ENCODE assay signal across 8 mouse cellular contexts in the genomic region with DNA sequence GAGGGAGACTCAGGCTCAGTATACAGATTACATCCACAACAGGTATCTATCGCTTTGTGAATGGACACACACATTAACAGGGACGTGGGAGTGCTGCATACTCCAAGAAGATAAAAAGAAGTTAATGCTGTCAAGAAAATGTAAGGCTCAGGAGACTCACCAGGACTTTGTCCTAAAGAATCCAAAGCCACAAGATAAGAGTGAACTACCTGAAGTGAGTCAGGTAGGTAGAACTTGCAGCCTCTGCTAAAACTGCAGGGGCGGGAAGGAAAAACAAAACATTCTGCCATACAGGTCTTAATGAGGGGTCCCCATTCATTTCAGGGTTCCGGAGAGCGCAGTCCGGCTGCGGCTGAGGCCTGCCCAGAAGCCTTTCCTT. TPM values are rescaled to one million over a fixed set of nuclear protein-coding genes. Genes with fewer than 3 reads are reported as not detected.
DNase-seq lines count a peak whose midpoint lies in the region; ATAC-seq and TF ChIP-seq lines count a peak whose summit lies in the region.

No protein-coding gene starts in this region.

- peaks cover 46% of the 10 kb centered on the region for H3K79me2 ChIP-seq in liver, adult 2 months (ENCODE audit: control insufficient read depth, insufficient read depth, low read length)

- TF ChIP-seq POLR2A in liver, adult 2 months (IDR thresholded peaks at IDR 0.05; ENCODE audit: extremely low read depth, insufficient read depth, low read length), result no peak

- H3K9ac ChIP-seq in liver, adult 2 months (ENCODE audit: low read depth, low read length), result peak overlapping the region; percentile 66
- peak overlapping the region; percentile 87 for H3K9ac ChIP-seq in embryonic facial prominence, embryonic 14.5 days (ENCODE audit: low read depth, low read length)
- peak overlapping the region; percentile 96 for H3K9ac ChIP-seq in intestine, embryonic 16.5 days (ENCODE audit: low read depth, low read length)
- H3K9ac ChIP-seq in neural tube, embryonic 13.5 days, result peak overlapping the region; percentile 88

- no peak for ATAC-seq in embryonic facial prominence, embryonic 14.5 days (ENCODE audit: low read depth)
- ATAC-seq in intestine, embryonic 16.5 days, result peak; percentile 11
- ATAC-seq in neural tube, embryonic 13.5 days (ENCODE audit: low read depth), result peak; percentile 4; the same call in 1 of the 2 replicates

- 10% methylated on average over 7 of the region's 7 CpGs for whole genome bisulfite sequencing in liver, adult 2 months
- WGBS in embryonic facial prominence, embryonic 14.5 days, result 9% methylated on average over 7 of the region's 7 CpGs
- WGBS in intestine, embryonic 16.5 days, result 5% methylated on average over 7 of the region's 7 CpGs
- WGBS in neural tube, embryonic 13.5 days, result 10% methylated on average over 7 of the region's 7 CpGs

- peaks cover 33% of the 10 kb centered on the region for H3K4me1 ChIP-seq in liver, adult 2 months (ENCODE audit: control insufficient read depth, insufficient read depth, low read length)
- H3K4me1 ChIP-seq in embryonic facial prominence, embryonic 14.5 days (ENCODE audit: control insufficient read depth, insufficient read depth, low read length), result peaks cover 26% of the 10 kb centered on the region
- H3K4me1 ChIP-seq in intestine, embryonic 16.5 days (ENCODE audit: control insufficient read depth, insufficient read depth, low read length), result peaks cover 37% of the 10 kb centered on the region
- H3K4me1 ChIP-seq in neural tube, embryonic 13.5 days (replicated peaks), result peaks cover 42% of the 10 kb centered on the region

- H3K9me3 ChIP-seq in embryonic facial prominence, embryonic 14.5 days (ENCODE audit: control insufficient read depth, low read length), result no peaks in the 10 kb centered on the region
- no peaks in the 10 kb centered on the region for H3K9me3 ChIP-seq in intestine, embryonic 16.5 days (ENCODE audit: control insufficient read depth, low read length)
- no peaks in the 10 kb centered on the region for H3K9me3 ChIP-seq in neural tube, embryonic 13.5 days

- peak overlapping the region; percentile 59 for H3K4me2 ChIP-seq in embryonic facial prominence, embryonic 14.5 days (ENCODE audit: low read depth, low read length)
- peak overlapping the region; percentile 79 for H3K4me2 ChIP-seq in intestine, embryonic 16.5 days (ENCODE audit: low read depth, low read length)
- peak overlapping the region; percentile 79 for H3K4me2 ChIP-seq in neural tube, embryonic 13.5 days

- no peak for TF ChIP-seq CTCF in liver, adult 2 months (IDR thresholded peaks at IDR 0.05; ENCODE audit: low read depth, low read length)

- no peaks in the 10 kb centered on the region for H3K27me3 ChIP-seq in liver, adult 2 months (ENCODE audit: control insufficient read depth, insufficient read depth, low read length)
- no peaks in the 10 kb centered on the region for H3K27me3 ChIP-seq in embryonic facial prominence, embryonic 14.5 days (replicated peaks; ENCODE audit: control insufficient read depth, insufficient read depth, low read length)
- no peaks in the 10 kb centered on the region for H3K27me3 ChIP-seq in intestine, embryonic 16.5 days (replicated peaks; ENCODE audit: control insufficient read depth, insufficient read depth, low read length)
- H3K27me3 ChIP-seq in neural tube, embryonic 13.5 days, result no peaks in the 10 kb centered on the region; the same call in 1 of the 2 replicates

- no peak overlapping the region for H3K27ac ChIP-seq in liver, adult 2 months (replicated peaks; ENCODE audit: insufficient read depth, low read depth, low read length)
- no peak overlapping the region for H3K27ac ChIP-seq in embryonic facial prominence, embryonic 14.5 days (replicated peaks; ENCODE audit: low read depth, low read length)
- H3K27ac ChIP-seq in intestine, embryonic 16.5 days (ENCODE audit: low read length), result peak overlapping the region; percentile 89
- H3K27ac ChIP-seq in neural tube, embryonic 13.5 days (replicated peaks), result peak overlapping the region; percentile 83; the same call in 1 of the 2 replicates

- H3K36me3 ChIP-seq in liver, adult 2 months (ENCODE audit: control insufficient read depth, insufficient read depth, low read length), result no peaks in the 10 kb centered on the region
- no peaks in the 10 kb centered on the region for H3K36me3 ChIP-seq in embryonic facial prominence, embryonic 14.5 days (ENCODE audit: control insufficient read depth, insufficient read depth, low read length)
- no peaks in the 10 kb centered on the region for H3K36me3 ChIP-seq in intestine, embryonic 16.5 days (ENCODE audit: control insufficient read depth, insufficient read depth, low read length)
- H3K36me3 ChIP-seq in neural tube, embryonic 13.5 days, result no peaks in the 10 kb centered on the region

- peak overlapping the region; percentile 97 for H3K4me3 ChIP-seq in liver, adult 2 months (ENCODE audit: insufficient read depth, low read depth, low read length)
- H3K4me3 ChIP-seq in embryonic facial prominence, embryonic 14.5 days (ENCODE audit: low read depth, low read length), result peak overlapping the region; percentile 95
- H3K4me3 ChIP-seq in intestine, embryonic 16.5 days (ENCODE audit: low read length), result peak overlapping the region; percentile 93
- H3K4me3 ChIP-seq in neural tube, embryonic 13.5 days, result peak overlapping the region; percentile 95

- no peak for DNase-seq in liver, adult 2 months (ENCODE audit: extremely low read depth, low read depth, low spot score)
- no peak for DNase-seq in liver
- DNase-seq in embryonic facial prominence, embryonic 14.5 days (ENCODE audit: low spot score), result no peak
- DNase-seq in frontal cortex, adult 2 months (ENCODE audit: extremely low spot score in 1 of 2, low spot score in 1 of 2), result no peak
- no peak for DNase-seq in thymus, postnatal 10 days (ENCODE audit: low spot score in 2 of 2)
- no peak for DNase-seq in layer of hippocampus, adult 9-10 months (ENCODE audit: low spot score)

RNA-seq across cellular contexts. Expression of a gene that starts 23.1 kb away (rescaled TPM):
- 11.2 and 16.8 TPM in 2 replicates for total RNA-seq in liver, adult 2 months (2014; rRNA removed)
- polyA plus RNA-seq in liver, adult 2 months (2012; rRNA removed), result 35.0 and 35.5 TPM in 2 replicates
- 49.4 and 50.4 TPM in 2 replicates for polyA plus RNA-seq in embryonic facial prominence, embryonic 14.5 days (2014; fragmentation: Nextera tagmentation; extraction: Ambion mirVana)
- 36.0 and 38.9 TPM in 2 replicates for polyA plus RNA-seq in intestine, embryonic 16.5 days (2015; fragmentation: Nextera tagmentation; extraction: Ambion mirVana)
- polyA plus RNA-seq in neural tube, embryonic 13.5 days (2015; fragmentation: Nextera tagmentation; extraction: Ambion mirVana), result 30.6 and 31.8 TPM in 2 replicates
- 28.6 and 31.0 TPM in 2 replicates for polyA plus RNA-seq in frontal cortex, adult 2 months (2012; rRNA removed)

Comparison
In these comparisons a context has a peak if more than half of its experiments do, and no peak if none do; other contexts are left out.
1. H3K27ac ChIP-seq: peak in intestine, embryonic 16.5 days (single experiment) and neural tube, embryonic 13.5 days (single experiment); none in liver, adult 2 months (single experiment) and embryonic facial prominence, embryonic 14.5 days (single experiment).
2. Peak in every context shown above with its lines, with median percentiles within 50 percentile points of each other: H3K4me3 ChIP-seq, H3K9ac ChIP-seq and H3K4me2 ChIP-seq.